Mouse (Mus musculus) urinary bladder, postnatal 14 days (tissue): ENCODE measurements around the gene Fam184a.

Experiments
- DNase-seq: peaks from one replicate; pipeline ENCODE4 v3.0.0; 2021; ENCODE audit warnings: low spot score

The Fam184a gene

GRCm38 (mm10) chr10:53597121-53597881 is 153.6 kb downstream of the Fam184a start:
- peak; percentile 16 for DNase-seq

DNA sequence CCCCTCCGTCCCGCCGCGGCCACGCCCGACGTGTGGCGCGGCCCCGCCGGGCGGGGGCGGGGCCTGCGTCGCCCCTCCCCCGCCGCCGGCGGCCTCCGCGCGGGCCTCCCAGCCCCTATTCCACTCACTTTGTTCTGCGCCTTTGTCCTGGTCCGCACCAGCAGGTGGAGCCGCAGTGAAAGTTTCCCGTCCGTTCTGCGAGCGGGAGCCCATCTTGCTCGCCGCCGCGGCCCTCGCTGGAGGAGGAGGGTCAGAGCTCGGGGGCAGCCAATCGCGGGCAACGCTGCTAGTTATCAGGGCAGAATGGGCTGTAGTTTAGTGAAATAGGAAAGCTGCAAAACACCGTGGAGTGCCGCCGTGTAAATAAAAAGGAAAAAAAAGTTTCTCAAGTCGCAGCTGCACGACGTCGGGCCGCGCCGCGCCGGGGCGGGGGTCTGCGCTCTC is 154.2 kb downstream of the Fam184a start, which contains the start of gene Asf1a:
Asf1a (plus strand) TSS at position 81 of the 444 bp plus-strand sequence.
- peak; percentile 98 for DNase-seq

DNA sequence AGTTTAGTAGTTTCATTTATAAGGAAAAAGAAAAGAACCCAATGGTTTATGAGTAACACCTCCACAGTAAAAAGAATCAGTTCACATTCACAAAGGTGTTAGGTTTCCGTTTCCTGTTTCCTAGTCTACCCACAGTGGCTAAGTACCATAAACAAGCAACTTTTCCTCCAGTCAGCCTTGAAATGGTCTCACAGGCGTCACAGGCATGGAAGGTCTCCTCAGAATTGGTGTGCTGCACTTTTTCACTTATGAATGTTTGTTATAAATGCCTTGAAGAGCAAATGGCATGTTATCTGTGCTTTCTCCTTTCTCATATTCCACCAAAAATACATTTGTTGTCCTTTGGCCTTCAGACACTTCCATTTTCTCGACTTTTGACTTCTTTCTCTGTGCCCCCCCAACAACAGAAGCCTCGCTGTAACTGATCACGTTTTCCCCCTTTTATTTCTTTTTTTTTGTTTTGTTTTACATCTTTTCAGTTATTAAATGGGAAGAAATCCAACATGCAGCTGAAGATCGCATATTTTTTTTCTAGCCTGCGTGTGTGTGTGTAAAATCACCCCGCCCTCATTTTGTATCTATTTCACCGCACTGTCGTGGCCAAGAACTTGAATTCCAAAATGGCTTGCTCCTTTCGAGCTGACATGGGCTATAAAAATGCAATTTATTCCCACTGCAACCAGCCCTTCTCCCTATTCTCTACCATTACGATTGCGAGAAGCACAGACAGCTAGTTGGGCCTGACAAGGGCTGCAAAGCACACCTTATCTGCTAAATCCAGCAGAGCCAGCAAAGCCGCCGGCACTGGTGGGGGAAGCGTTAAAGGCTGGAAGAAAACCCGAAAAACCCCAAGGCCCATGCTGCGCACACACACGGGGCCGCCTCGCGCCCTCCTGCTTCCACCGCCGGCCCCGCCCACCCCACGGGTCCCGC is 154.9 kb downstream of the Fam184a start:
- DNase-seq = no peak

DNA sequence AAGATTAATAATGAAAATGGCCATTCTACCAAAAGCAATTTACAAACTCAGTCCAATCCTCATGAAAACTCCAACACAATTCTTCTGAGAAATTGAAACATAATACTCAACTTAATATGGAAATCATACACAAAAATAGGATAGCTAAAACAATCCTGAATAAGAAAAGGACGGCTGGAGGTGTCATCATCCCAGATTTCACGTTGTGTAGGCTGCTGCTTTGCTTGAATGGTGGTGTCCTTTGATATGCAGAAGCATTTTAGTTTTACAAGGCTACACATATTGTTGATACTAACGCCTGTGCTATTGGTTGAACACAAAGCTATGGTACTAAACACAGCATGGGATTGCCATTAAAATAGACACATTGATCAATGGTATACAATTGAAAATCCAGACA is 165.1 kb downstream of the Fam184a start:
- no peak for DNase-seq
